Mouse (Mus musculus): Measurements from ENCODE around the gene Ankfn1.

Ankfn1 gene

DNA sequence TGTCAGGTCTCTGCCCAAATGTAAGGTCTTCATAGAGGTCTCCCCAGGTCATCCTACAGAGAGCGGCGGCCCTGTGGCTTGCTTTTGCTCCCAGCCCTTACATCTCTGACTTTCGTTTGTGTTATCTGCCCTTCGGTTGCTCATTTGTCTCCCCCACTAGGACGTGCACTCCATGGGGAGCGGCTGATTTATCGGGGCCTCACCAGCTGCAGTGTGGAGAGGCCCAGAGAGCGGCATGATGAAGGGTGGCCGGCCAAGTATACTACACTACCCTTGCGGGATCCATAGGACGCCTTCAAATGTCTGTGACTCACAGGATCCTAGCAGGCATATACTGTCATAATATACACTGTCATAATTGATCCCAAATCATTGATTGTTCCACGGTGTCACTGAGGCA is 358.8 kb downstream of the Ankfn1 start:
- no peak for TF ChIP-seq GATA4 (IDR thresholded peaks at IDR 0.05; ENCODE audit: insufficient replicate concordance, low read length)

DNA sequence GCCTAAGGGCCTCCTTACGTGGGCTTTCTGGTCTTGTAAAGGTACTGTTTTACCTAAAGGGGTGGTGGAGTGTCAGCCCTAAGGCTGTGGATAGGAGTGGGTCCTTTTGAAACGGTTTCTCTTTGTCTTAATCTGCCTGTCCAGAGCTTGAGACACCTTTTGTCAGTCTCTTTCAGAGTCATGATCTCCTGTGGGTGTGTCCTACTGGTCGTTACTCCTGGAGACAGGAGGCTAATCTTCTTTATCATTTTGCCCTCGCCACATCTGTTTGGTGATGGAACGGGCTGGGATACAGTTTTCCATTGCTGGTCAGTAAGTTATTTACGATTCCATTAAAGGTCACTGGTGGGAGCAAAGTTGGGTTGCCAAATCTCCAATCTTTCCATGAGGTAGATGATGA is 360.7 kb downstream of the Ankfn1 start:
- no peak for TF ChIP-seq GATA4 (IDR thresholded peaks at IDR 0.05; ENCODE audit: insufficient replicate concordance, low read length)

DNA sequence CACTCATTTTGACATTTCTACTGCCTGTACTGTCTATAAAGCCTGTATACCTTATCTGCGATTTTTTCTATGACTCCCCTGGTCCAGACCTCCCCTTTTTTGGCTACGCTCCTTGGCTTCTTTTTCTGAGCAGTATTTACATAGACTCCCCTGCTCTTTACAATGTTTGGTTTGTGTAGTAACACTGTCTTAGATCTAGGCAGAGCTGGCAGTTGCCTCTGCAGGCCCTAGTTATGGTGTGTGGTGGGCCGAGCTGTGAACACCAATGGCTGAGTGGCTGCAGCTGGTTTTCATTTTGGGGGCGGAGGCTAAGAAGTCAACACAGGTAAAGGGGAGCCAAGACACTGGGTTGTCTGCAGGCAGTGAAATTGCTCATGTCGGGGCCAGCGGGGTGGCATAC is 368.7 kb downstream of the Ankfn1 start:
- no peak for TF ChIP-seq GATA4 (IDR thresholded peaks at IDR 0.05; ENCODE audit: insufficient replicate concordance, low read length)

DNA sequence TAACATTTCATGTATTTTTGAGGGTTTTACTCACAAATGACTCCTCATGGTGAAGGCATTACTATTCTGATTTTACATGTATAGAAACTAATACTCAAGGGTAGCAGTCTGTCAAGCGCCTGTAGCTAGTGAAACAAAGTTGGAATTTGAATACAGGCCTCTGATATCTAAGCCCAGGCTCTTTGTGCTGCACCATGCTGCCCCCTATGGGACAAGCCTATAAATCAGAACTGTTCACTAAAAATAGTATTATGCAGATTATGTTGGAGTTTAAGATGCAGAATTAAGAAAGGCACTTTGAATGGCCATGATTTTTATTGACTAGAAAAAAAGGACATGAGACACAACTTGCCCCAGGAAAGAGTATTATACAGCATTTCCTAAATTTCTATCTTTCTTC is 373.0 kb downstream of the Ankfn1 start:
- no peak for TF ChIP-seq GATA4 (IDR thresholded peaks at IDR 0.05; ENCODE audit: insufficient replicate concordance, low read length)

DNA sequence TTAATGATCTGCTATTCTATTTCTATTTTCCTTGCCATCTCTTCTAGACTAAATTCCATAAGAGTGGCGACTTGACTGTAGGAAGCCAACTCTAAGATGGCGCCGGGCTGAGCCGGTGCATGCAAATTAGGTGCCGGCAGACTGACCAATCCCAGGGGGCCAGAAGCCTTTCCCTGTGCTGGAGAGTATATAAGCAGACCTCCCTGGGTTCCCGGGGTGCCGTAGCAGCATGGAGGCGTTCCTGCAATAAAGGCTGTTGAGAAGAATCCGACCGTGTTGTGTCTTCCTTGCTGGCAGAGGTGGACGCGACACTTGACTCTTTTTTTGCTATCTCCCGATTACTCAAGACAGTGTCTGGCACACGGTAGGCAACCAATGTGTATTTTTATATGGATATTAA is 374.0 kb downstream of the Ankfn1 start:
- TF ChIP-seq GATA4 (IDR thresholded peaks at IDR 0.05; ENCODE audit: insufficient replicate concordance, low read length), result no peak

DNA sequence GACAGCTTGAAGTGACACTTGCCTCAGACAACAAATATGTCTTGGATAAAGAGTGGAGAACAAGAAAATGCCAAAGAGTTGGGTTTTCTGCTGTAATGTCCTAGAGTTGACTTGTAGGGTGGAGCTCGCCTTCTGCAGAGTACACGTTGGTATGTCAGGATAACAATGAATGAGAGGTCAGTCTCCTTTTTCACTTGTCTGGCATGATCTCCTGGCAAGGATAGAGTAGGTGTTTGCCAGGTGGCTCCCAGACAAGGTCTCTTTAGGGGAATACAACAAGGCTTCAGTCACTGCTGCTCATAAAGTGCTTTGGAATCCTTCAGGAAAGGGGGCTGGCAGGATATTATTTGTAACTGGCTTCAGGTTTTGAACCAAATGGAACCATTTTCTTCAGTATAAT is 388.6 kb downstream of the Ankfn1 start:
- no peak for TF ChIP-seq GATA4 (IDR thresholded peaks at IDR 0.05; ENCODE audit: insufficient replicate concordance, low read length)

DNA sequence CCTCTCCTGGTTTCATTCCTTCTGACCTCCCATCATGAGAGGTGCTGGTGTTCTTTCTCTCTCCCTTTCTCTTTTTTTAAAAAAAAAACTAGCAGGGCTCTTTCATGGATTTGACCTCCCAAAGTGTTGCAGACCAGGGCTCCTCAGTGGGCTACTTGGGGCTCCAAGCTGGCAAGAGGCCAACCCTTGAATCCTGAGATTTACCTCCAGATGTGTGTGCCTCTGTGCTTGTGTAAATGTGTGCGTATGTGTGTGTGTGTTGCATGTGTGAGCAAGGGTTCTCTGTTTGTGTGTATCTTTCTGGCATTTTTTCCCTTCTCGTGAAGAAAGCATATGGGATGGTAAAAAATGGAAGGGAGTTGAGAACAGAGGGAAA is 394.8 kb downstream of the Ankfn1 start:
- TF ChIP-seq GATA4 (IDR thresholded peaks at IDR 0.05; ENCODE audit: insufficient replicate concordance, low read length), result no peak

DNA sequence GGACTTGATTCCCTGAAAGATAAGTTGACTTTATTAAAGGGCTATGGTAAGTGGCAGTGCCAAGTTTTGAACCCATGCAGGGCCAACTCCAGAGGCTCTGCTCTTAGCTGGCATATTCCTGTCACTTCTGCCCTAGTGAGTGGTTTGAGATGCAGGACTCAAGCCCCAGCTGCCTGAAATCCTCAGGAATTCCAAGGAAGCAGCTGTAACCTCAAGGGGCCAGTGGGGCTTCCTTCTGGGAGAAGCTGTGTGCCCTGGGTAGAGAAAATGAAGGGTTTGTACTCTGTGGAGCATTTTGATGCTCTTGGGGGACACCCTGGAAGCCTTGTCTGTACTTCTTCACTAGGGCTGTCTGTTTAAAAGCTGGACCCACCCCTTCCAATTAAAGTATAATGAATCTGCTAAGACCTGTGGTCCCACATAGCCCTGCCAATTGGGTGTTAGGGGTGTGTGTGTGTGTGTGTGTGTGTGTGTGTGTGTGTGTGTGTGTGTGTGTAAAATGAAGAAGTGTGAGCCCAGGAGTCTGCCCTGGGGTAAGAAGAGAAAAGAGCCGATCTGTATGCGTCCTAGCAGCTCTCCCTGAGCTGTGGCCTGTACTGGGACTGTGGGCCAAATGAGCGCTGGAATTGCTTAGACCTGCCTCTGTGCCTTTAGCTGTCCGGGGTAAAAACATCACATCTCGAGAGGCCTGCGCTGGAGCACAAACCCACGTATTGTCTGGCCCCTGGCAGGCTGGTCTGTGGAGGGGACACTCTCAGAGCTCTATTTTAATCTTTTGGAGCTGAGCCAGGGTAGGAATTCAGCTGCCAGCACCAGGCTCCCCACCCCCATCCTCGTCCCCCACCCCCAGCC is 395.4 kb downstream of the Ankfn1 start:
- TF ChIP-seq GATA4 (IDR thresholded peaks at IDR 0.05; ENCODE audit: insufficient replicate concordance, low read length), result no peak

DNA sequence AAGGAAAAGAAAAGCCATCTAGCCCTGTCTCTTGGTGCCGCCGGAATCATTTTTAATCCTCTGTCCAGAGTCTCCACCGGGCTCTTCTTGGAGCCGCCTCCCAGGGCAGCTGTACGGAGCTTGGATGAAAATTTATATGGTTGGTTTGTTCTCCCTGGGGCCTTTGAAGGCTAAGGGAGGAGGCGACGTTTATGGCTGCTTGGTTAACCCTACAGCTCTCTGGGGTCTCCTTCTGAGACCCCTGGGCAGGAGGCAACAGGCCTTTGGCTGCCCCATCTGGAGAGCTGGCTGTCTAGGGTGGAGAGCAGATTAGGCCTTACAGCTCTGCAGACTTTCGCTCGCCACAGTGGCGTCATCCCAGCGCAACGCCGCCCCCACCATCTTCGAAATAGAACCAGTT is 406.5 kb downstream of the Ankfn1 start:
- TF ChIP-seq GATA4 (IDR thresholded peaks at IDR 0.05; ENCODE audit: insufficient replicate concordance, low read length), result no peak

DNA sequence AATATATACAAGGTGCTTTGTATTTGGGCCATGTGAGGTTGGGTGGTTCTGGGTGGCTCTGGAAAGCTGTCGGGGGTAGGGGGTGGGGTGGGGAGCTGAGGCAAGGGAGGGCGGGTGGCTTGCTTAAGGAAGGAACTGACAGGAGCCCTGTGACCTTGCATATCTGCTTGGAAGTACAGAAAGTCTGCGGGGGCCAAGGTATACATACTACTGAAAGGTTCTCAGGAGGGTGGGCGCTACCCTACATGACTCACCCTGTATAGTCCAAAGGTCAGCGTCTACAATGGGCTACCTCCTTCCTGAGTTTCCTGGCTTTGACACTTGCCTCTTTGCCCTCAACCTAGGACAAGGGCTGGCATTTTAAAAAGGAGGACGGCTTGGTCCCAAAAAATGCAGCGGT is 407.1 kb downstream of the Ankfn1 start:
- TF ChIP-seq GATA4 (IDR thresholded peaks at IDR 0.05; ENCODE audit: insufficient replicate concordance, low read length), result no peak

DNA sequence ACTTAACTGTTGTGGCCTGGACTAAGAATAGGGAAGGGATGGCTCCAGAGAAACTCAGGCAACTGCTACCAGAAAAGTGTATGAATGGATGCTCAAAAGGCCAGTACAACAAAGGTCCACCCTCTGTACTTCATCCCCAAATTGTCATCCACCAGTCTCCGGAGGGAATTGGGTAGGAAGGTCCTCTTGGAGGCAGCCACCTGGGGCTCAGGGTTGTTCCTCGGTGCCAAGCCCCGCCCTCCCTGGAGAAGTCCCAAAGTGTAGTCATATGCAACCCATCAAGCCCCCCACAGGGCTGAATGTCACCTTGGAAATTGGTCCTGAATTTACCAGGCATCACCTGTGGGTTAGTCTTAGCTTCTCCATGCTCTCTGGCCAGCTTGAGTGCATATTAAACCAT is 413.5 kb downstream of the Ankfn1 start:
- no peak for TF ChIP-seq GATA4 (IDR thresholded peaks at IDR 0.05; ENCODE audit: insufficient replicate concordance, low read length)

DNA sequence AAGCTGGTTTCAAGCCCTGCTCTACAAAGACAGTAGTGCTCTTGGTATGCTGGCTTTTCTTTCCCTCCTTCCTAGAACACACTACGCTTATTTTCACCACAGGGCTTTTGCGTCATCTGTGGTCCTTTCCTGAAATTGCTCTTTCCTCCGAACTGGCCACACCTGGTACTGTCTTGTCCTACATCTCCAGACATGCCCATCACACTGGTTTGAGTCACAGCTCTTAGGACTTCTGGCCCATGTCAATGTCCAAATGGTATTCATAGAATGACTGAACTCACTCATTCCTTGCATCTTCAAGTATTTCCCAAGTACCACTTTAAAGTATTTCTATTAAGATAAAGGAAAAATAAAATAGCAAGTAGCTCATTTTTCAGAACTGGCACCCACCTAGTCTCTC is 416.6 kb downstream of the Ankfn1 start:
- no peak for TF ChIP-seq GATA4 (IDR thresholded peaks at IDR 0.05; ENCODE audit: insufficient replicate concordance, low read length)

DNA sequence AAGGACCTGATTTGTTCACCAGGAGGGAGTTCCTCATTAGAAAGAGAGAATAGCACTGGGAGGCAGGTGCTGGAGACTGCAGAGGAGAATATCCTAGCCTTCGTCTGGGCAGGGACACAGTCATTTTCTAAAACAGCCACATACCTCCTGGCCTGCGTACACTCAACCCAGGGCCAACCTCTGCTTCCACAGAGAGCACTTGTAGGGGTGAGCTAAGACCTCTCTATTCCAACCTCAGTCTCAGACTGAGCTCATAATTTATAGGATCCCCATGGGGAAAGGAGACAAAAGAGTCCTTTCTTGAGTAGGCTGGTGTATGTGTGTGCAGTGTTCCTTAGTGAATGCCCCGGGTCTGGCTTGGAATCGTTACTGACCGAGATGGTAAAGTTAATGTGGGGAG is 418.9 kb downstream of the Ankfn1 start:
- no peak for TF ChIP-seq GATA4 (IDR thresholded peaks at IDR 0.05; ENCODE audit: insufficient replicate concordance, low read length)

DNA sequence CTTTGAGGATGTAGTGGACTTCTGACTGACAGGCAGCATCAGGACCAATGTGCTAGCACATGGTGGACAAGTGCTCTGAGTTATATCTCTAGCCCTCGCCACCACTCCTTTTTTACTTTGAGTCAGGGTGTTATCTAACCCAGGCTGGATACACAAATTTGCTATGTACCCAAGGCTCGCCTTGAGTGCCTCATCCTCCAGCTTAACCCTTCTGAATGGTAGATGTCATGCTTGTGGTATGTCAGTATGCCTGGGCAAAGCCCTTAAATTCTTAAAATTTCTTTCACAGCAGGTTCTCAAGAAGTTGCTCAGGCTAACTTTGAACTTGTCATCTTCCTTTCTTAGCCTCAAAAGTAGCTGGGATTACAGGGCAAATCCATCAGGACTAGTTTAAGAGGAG is 421.0 kb downstream of the Ankfn1 start:
- TF ChIP-seq GATA4 (IDR thresholded peaks at IDR 0.05; ENCODE audit: insufficient replicate concordance, low read length), result no peak

DNA sequence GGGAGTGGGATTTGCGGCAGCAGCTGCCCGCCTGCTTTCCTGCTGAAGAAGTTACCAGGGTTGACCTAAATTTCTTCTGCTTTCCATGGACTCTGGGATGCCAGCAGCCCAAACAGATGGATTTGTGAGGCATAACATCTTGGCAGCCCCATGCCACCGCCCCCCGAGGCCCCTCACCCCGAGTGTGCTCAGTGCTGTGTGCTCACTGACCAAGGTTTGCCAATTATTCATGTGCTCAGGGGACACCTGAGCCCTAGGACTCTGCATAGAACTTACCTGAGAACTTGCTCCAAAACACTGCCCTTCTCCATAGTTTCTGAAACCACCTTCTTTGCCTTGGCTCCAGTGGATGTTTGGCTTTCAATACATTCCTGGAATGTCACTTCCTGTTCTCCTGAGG is 421.4 kb downstream of the Ankfn1 start:
- no peak for TF ChIP-seq GATA4 (IDR thresholded peaks at IDR 0.05; ENCODE audit: insufficient replicate concordance, low read length)

DNA sequence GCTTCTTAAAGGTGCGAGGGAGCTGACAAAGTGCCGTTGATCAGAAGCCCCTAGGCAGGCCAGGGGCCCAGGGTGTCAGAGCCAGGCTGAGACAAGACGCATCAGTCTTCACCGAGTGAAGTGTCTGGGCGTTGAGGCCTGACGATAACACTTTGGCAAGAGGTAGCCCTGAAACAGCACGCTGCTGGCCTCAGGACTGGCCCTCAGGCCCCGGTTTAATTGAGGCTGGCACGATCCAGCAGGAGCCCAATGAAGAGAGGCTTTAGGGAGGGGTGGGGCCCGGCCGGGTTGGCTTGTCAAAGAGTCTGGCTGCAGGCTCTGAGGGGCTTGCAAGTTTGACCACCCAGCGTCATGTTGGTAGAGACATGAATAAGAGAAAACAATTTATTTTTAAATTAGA is 437.2 kb downstream of the Ankfn1 start:
- no peak for TF ChIP-seq GATA4 (IDR thresholded peaks at IDR 0.05; ENCODE audit: insufficient replicate concordance, low read length)
